Mouse (Mus musculus): Measurements from ENCODE around the gene Kifap3.

The Kifap3 gene

DNA sequence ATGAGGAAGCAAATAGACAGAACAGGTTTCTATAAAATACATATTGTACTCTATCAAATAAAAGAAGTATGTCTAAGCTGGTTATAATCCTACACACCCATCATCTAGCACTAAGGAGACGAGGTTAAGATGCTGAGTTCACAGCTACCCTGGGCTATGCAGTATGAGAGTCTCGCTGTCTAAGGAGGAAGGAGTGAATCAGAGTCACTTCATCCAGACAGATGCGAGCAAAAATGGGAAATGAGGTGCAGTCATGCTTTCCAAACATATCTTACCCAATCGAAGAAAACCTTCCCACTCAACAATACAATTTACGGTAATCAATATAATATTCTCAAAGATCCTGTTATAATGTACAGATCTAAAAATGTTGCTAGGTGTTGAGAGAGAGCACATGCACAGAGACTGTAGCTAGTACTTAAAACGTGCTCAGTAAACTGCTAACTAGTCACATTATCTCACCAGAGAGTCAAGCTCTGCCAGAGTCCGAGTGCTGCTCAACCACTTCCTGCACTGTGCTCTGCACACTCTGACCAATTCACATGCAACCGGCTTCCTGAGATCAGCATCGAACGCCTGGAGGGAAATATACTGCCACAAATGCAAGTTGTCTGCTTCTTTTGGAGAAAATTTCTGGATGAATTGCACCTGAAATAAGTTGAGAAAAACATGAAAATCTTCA, 184.8 kb downstream of the Kifap3 start:
- in situ Hi-C loops (cut with MboI, MseI), result no loop called here
